Mouse (Mus musculus) intestine, embryonic 16.5 days (tissue): ENCODE results near the gene Tinagl1. TPM values are rescaled to one million over a fixed set of nuclear protein-coding genes. Genes with fewer than 3 reads are reported as not detected.

ENCODE experiments used
- ATAC-seq: fragments of 200-750 bp; cut with Nextera tagmentation; 2 replicates; pipeline ENCODE4 v1.8.0; 2017; ENCODE audit warnings: moderate TSS enrichment, moderate library complexity
- H3K27ac ChIP-seq: fragments of 300-500 bp; sonication (generic); 2 replicates; pipeline ENCODE4 v1.5.1; 2014; ENCODE audit warnings: mild to moderate bottlenecking, low read length
- H3K27me3 ChIP-seq: fragments of 300-500 bp; sonication (generic); replicated peaks from 2 replicates; pipeline ENCODE4 v1.6.1; 2014; ENCODE audit warnings: low read length, control low read depth, mixed read lengths; ENCODE audit not compliant: control insufficient read depth, insufficient read depth
- H3K36me3 ChIP-seq: fragments of 300-500 bp; sonication (generic); 2 replicates; pipeline ENCODE4 v1.6.1; 2014; ENCODE audit warnings: low read length, control low read depth; ENCODE audit not compliant: control insufficient read depth, insufficient read depth
- H3K4me1 ChIP-seq: fragments of 300-500 bp; sonication (generic); 2 replicates; pipeline ENCODE4 v1.6.1; 2014; ENCODE audit warnings: low read length, control low read depth, mixed read lengths; ENCODE audit not compliant: control insufficient read depth, insufficient read depth
- H3K4me2 ChIP-seq: fragments of 300-500 bp; sonication (generic); 2 replicates; pipeline ENCODE4 v1.6.1; 2014; ENCODE audit warnings: low read depth, low read length, control low read depth
- H3K4me3 ChIP-seq: fragments of 300-500 bp; sonication (generic); 2 replicates; pipeline ENCODE4 v1.5.1; 2014; ENCODE audit warnings: mild to moderate bottlenecking, low read length
- H3K9ac ChIP-seq: fragments of 300-500 bp; sonication (generic); 2 replicates; pipeline ENCODE4 v1.6.1; 2014; ENCODE audit warnings: low read depth, low read length
- H3K9me3 ChIP-seq: fragments of 300-500 bp; sonication (generic); 2 replicates; pipeline ENCODE4 v1.6.1; 2016; ENCODE audit warnings: low read length, control low read depth; ENCODE audit not compliant: control insufficient read depth
- WGBS: fragments of 180-500 bp; shearing (Covaris S2); extraction: QIAGEN DNeasy Blood & Tissue Kit; methylation state at CpG from one replicate; pipeline ENCODE4 v1.1.7; 2014; 5-methylcytosine and 5-hydroxymethylcytosine counted together
- polyA plus RNA-seq: library from polyadenylated mRNA; unstranded; fragments of >200 nt; fragmentation: Nextera tagmentation; extraction: Ambion mirVana; gene quantifications from 2 replicates; pipeline ENCODE4 v1.2.1, GENCODE M21; 2015

Tinagl1 gene
- polyA plus RNA-seq, 1 experiment from 2014 or later, result 80.3 TPM

DNA sequence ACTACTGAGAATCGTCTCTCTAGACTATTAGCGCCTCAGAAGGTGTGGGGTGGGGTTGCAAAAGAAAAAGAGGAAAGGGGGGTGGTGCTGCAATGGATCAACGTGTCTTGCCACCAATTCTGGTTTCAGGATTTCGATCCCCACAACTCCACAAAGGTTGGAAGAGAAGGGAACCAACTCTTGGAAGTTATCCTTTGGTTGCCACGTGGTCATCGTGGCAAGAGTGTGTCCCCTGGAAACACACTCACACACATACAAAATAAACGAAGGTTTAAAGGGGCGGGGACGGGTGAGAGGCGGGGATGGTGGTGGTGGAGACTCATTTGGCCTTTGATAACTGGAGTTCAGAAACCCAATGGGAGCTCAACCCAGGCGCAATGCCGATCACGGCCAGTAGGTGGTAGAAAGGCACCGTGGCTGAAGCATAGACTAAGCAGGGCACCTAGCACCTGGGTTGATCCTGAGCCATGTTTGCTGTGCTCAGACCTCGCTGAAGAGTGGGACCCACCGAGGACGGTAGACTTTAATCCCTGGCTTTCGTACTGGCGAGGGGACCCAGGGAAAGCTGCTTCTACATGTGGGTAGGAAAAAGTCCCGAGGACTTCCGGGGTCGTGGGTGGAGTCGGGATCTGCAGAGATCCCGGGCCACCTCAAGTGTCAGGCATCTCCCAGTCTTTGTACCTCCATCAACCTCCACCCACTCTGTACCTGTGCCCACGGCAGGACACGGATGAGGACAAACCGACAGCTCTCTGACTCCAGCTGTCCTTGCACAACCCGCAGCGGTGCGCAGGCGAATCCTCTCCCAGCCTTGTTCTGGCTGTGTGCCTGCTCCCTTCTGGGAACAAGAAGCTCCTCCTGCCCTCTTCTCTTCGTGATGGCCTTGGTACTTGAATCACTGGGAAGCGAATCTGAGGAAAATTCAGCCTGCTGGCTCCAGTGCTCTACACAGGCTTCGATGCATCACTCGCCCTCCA, 24.1 kb upstream of the Tinagl1 start:
- Histone ChIP-seq H3K4me1 (peaks cover 8% of the 10 kb centered on the region; the same call in 1 of the 2 replicates), H3K4me2 (peak overlapping the region; percentile 78), H3K9me3 (no peaks in the 10 kb centered on the region), H3K9ac (peak overlapping the region; percentile 61), H3K27ac (no peak overlapping the region), H3K36me3 (no peaks in the 10 kb centered on the region), H3K4me3 (peak overlapping the region; percentile 46), H3K27me3 (peaks cover 9% of the 10 kb centered on the region; the same call in 1 of the 2 replicates)
- ATAC-seq, result peak; percentile 87
- WGBS, result 13% methylated on average over 35 of the region's 35 CpGs

DNA sequence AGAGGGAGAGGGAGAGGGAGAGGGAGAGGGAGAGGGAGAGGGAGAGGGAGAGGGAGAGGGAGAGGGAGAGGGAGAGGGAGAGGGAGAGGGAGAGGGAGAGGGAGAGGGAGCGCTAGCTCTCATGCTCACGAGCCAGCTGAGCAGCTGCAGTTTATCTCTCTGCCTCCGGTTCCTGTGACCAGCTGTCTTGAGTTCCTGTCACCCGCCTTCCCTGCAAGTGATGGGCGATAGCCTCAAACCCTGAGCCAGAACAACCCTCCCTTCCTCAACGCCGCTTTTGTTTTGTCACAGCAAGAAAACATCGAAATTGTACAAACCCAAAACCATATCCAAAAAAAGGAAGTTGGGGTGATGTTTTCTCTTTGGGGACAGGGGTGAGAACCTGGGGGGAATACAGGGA, 21.6 kb upstream of the Tinagl1 start:
- H3K9ac ChIP-seq, result no peak overlapping the region
- no peak overlapping the region for H3K4me3 ChIP-seq
- H3K4me1 ChIP-seq, result peaks cover 8% of the 10 kb centered on the region; the same call in 1 of the 2 replicates
- H3K4me2 ChIP-seq, result no peak overlapping the region
- ATAC-seq, result no peak
- H3K9me3 ChIP-seq, result no peaks in the 10 kb centered on the region
- no peak overlapping the region for H3K27ac ChIP-seq
- WGBS, result 61% methylated on average over 8 of the region's 8 CpGs
- H3K27me3 ChIP-seq, result peaks cover 9% of the 10 kb centered on the region; the same call in 1 of the 2 replicates
- no peaks in the 10 kb centered on the region for H3K36me3 ChIP-seq

DNA sequence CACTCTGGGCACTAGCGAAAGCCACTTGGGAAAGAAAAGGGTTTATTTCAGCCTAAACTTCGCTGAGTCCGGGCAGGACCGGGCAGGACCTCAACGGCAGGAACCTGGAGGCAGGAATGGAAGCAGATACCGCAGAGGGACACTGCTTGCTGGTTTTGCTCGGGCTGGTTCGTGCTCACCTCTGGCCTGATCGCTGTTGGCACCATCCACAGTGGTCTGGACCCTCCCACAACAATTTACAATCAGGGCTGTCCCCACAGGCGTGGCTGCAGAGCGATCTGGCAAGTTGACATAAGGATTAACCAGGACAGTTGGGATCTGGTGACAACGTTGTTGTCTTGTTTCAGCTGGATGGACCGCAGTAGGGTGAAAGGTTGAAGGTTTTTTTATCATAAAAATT, 21.0 kb upstream of the Tinagl1 start:
- Histone ChIP-seq H3K9me3 (no peaks in the 10 kb centered on the region), H3K4me2 (no peak overlapping the region), H3K27me3 (peaks cover 9% of the 10 kb centered on the region; the same call in 1 of the 2 replicates), H3K9ac (no peak overlapping the region), H3K4me1 (peaks cover 8% of the 10 kb centered on the region; the same call in 1 of the 2 replicates), H3K27ac (no peak overlapping the region), H3K36me3 (no peaks in the 10 kb centered on the region), H3K4me3 (no peak overlapping the region)
- WGBS, result 62% methylated on average over 13 of the region's 13 CpGs
- ATAC-seq, result no peak

DNA sequence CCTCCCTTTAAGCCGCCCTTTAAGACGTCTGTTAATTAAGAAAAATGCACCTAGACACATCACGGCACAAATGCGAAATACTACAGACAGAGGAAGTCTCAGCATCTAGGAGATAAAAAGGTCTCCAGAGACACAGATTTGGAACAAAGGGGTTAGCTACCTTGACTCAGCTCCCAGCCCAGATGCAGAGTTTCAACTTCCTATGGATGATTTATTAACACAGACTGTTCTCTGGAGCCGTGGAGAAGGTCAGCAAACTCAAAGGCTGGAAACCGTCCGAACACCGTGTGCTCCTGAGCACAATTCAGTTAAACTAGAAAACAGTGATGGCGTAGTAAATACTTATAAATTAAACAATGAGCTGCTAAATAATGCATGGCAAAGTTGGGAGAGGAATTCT, 17.3 kb upstream of the Tinagl1 start:
- Histone ChIP-seq H3K4me1 (peaks cover 4% of the 10 kb centered on the region; the same call in 1 of the 2 replicates), H3K4me3 (no peak overlapping the region), H3K9ac (no peak overlapping the region), H3K9me3 (no peaks in the 10 kb centered on the region), H3K36me3 (no peaks in the 10 kb centered on the region), H3K27me3 (no peaks in the 10 kb centered on the region), H3K27ac (no peak overlapping the region), H3K4me2 (no peak overlapping the region)
- no peak for ATAC-seq
- 41% methylated on average over 9 of the region's 9 CpGs for WGBS

DNA sequence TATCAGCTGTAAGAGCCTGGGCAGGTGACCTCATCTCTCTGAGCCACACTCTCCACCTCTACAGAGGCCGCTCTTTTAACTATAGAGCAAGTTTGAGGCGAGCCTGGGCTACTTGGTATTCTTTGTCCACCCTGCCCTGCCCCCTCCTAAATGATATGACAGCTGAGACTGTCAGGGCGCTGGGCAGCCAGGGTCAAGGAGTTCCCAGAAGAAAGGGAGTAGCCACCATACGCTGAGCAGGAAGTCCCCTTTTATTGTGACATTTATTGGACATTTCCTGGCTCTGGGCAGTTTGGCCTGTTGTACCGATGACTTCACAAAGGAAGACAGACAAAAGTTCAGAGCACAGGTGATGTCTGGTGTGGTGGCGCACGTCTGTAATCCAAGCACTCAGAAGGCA, 14.7 kb upstream of the Tinagl1 start:
- Histone ChIP-seq H3K9me3 (no peaks in the 10 kb centered on the region), H3K36me3 (no peaks in the 10 kb centered on the region), H3K27ac (no peak overlapping the region), H3K4me1 (peaks cover 4% of the 10 kb centered on the region; the same call in 1 of the 2 replicates), H3K4me2 (no peak overlapping the region), H3K9ac (no peak overlapping the region), H3K4me3 (no peak overlapping the region), H3K27me3 (no peaks in the 10 kb centered on the region)
- 57% methylated on average over 7 of the region's 7 CpGs for WGBS
- ATAC-seq, result 0 out of 2 replicates have a peak, but pooled peaks have one; percentile 28

DNA sequence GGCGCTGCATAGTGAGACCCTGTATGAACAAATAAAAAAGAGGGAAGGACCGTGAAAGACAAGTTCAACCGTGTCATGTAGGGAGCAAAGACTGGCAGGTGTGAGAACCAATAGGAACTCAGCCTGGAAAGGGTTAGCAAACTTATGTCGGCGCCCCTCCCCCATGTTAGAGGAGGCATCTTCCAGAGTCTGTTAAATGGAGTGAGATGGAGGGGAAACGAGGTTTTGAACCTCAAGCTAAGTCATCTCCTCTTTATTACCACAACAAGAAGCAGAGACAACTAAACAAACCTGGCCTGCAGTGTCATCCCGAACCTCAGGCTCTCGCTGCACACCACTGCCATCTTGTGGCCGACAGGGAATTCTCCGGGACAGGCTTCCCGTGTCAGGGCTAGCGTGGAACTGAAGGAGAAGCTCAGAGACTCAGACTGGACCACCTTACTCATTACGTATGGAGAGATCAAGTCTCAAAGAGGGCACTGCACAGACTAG, 13.9 kb upstream of the Tinagl1 start:
- ATAC-seq, result peak; percentile 77

DNA sequence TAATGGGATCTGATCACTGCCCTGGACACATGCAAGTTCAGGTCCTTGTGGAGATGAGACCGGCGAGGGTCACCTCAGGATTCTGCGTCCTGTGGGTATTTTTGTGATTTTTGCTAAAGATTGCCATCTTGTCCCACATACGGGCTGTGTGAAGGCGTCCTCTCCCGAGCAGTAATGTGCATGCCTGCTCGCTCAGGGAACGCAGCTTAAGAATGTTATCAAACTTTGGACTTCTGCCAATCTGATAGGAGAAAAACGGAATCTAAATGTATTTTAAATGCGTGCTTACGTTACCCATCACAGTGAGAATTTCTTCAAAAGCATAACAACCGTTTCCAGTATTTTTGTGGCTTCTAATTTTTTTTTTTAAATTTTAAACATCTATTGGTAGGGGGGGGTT, 12.0 kb upstream of the Tinagl1 start:
- H3K9ac ChIP-seq, result no peak overlapping the region
- H3K4me3 ChIP-seq, result no peak overlapping the region
- H3K4me2 ChIP-seq, result no peak overlapping the region
- no peak for ATAC-seq
- 59% methylated on average over 12 of the region's 12 CpGs for WGBS
- H3K36me3 ChIP-seq, result no peaks in the 10 kb centered on the region
- H3K4me1 ChIP-seq, result peaks cover 4% of the 10 kb centered on the region; the same call in 1 of the 2 replicates
- no peaks in the 10 kb centered on the region for H3K9me3 ChIP-seq
- no peaks in the 10 kb centered on the region for H3K27me3 ChIP-seq
- no peak overlapping the region for H3K27ac ChIP-seq

More for the DNA sequence above, 13.9 kb upstream of the Tinagl1 start:
- H3K4me2 ChIP-seq, result peak overlapping the region; percentile 40; the same call in 1 of the 2 replicates
- no peaks in the 10 kb centered on the region for H3K9me3 ChIP-seq
- no peak overlapping the region for H3K9ac ChIP-seq
- WGBS, result 3% methylated on average over 13 of the region's 13 CpGs
- no peaks in the 10 kb centered on the region for H3K27me3 ChIP-seq
- H3K27ac ChIP-seq, result no peak overlapping the region
- H3K36me3 ChIP-seq, result no peaks in the 10 kb centered on the region
- peak overlapping the region; percentile 7; the same call in 1 of the 2 replicates for H3K4me3 ChIP-seq
- H3K4me1 ChIP-seq, result peaks cover 4% of the 10 kb centered on the region; the same call in 1 of the 2 replicates

DNA sequence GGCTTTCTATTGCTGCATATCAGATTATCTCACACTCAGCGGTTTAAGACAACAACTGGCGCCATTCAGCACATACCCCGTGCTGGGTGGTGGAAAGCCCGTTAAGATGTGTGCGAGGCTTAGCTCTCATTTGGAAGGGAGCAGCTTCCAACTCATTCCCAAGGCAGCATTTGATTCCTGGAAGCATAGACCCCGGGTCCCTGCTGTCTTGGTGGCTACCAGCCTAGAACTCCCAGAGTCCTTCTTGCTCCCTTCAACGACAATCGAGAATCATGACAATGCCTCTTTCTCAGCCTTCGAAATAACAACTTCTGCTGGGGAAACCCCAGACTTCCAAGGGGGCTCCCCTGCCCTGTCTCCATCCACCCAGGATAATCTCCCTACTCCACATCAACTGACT, 11.5 kb upstream of the Tinagl1 start:
- no peak for ATAC-seq
- 76% methylated on average over 9 of the region's 9 CpGs for WGBS
- H3K4me3 ChIP-seq, result no peak overlapping the region

DNA sequence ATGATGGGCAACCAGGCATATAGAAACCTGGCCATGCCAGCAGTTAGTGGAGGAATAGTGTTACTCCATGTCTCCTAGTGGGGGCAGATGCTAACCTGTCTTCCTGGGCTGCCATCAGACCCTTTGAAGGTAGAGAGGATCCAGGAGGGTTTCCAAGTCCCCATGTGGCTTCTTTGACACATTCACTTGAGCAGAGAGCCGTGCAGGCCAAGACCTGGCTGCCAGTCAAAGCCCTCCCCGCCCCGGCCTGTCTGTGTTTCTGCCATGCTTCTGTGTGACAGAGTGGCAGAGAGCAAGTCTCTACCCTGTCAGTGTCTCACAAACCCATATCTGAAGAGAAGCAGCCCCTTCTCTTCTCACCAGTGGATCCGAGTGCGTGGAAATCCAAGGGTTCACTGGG, 9.0 kb upstream of the Tinagl1 start:
- H3K4me2 ChIP-seq, result no peak overlapping the region
- no peak overlapping the region for H3K27ac ChIP-seq
- no peaks in the 10 kb centered on the region for H3K27me3 ChIP-seq
- ATAC-seq, result no peak
- H3K9me3 ChIP-seq, result no peaks in the 10 kb centered on the region
- peaks cover 9% of the 10 kb centered on the region; the same call in 1 of the 2 replicates for H3K4me1 ChIP-seq
- no peak overlapping the region for H3K4me3 ChIP-seq
- 89% methylated on average over 5 of the region's 5 CpGs for WGBS
- H3K9ac ChIP-seq, result no peak overlapping the region
- H3K36me3 ChIP-seq, result no peaks in the 10 kb centered on the region

More for the DNA sequence above, 11.5 kb upstream of the Tinagl1 start:
- no peaks in the 10 kb centered on the region for H3K9me3 ChIP-seq
- H3K27me3 ChIP-seq, result no peaks in the 10 kb centered on the region
- no peak overlapping the region for H3K9ac ChIP-seq
- H3K4me1 ChIP-seq, result peaks cover 6% of the 10 kb centered on the region; the same call in 1 of the 2 replicates
- no peaks in the 10 kb centered on the region for H3K36me3 ChIP-seq
- no peak overlapping the region for H3K27ac ChIP-seq
- no peak overlapping the region for H3K4me2 ChIP-seq
